Mouse (Mus musculus): ENCODE results near the gene Mansc4.

DNA sequence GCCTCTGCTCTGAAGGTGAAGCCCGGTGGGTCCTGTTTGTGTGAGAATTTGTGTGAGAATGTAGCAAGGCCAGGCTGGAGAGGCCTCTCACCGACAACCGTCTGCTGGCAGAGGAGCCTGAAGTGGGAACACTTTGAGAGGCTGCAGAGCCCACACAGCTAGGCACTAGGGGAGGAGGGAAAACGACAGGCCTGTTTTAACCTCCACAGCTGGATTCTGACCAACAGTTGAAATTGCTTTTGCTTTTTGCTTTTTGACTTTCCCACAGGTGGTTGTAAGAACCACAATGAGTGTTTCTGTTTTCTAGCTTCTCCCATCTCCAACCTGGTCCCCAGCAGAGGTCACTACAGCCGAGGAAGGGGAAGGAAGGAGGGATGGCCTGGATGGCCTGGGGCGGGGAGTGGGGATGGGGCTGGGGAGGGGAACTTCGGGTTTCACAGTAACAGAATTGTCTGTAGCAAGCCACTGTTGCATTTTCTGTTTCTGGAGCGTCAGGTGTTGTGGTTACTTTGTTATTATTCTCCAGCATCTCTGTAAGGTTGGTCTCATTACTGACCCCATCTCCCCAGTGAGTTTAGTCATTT lies 10.6 kb upstream of the Mansc4 start:
- TF ChIP-seq CTCF (IDR thresholded peaks at IDR 0.05; ENCODE audit: borderline replicate concordance, insufficient read depth, low read length): no peak
- no peak for TF ChIP-seq POLR2A (IDR thresholded peaks at IDR 0.05; ENCODE audit: low read depth, low read length)

Data from embryonic fibroblast, embryonic 13.5 days (primary cell).